Mouse (Mus musculus): ENCODE data around the gene Fancg. TPM values are rescaled to one million over a fixed set of nuclear protein-coding genes. Genes with fewer than 3 reads are reported as not detected.

The Fancg gene
- polyA plus RNA-seq, 1 experiment = 36.7 TPM

- H3K4me3 ChIP-seq (replicated peaks; ENCODE audit: insufficient read depth, low read depth, low read length) = peak overlapping the region; percentile 76
- no peaks in the 10 kb centered on the region for H3K27me3 ChIP-seq (ENCODE audit: control insufficient read depth, insufficient read depth, low read length)
- H3K27ac ChIP-seq (ENCODE audit: insufficient read depth, low read length) = no peak overlapping the region; the same call in 1 of the 2 replicates
- TF ChIP-seq POLR2A (IDR thresholded peaks at IDR 0.05; ENCODE audit: borderline replicate concordance, insufficient read depth, low read length) (no peak), CTCF (IDR thresholded peaks at IDR 0.05; ENCODE audit: borderline replicate concordance, insufficient read depth, low read depth, low read length) (no peak)
- DNase-seq = no peak
- peaks cover 7% of the 10 kb centered on the region for H3K4me1 ChIP-seq (ENCODE audit: control insufficient read depth, insufficient read depth, low read length)
- WGBS = under 1% methylated on average over 11 of the region's 11 CpGs
These were observed 29.3 kb upstream of the Fancg start for GRCm38 (mm10) chr4:43039609-43040008.

GRCm38 (mm10) chr4:43038567-43039495, 28.5 kb upstream of the Fancg start:
- no peak for TF ChIP-seq POLR2A (IDR thresholded peaks at IDR 0.05; ENCODE audit: borderline replicate concordance, insufficient read depth, low read length)
- TF ChIP-seq CTCF (IDR thresholded peaks at IDR 0.05; ENCODE audit: borderline replicate concordance, insufficient read depth, low read depth, low read length) = no peak

GRCm38 (mm10) chr4:43037860-43038566, 27.7 kb upstream of the Fancg start:
- H3K27me3 ChIP-seq (ENCODE audit: control insufficient read depth, insufficient read depth, low read length) = no peaks in the 10 kb centered on the region
- no peak overlapping the region for H3K27ac ChIP-seq (ENCODE audit: insufficient read depth, low read length)
- WGBS = 78% methylated on average over 4 of the region's 4 CpGs
- H3K4me3 ChIP-seq (replicated peaks; ENCODE audit: insufficient read depth, low read depth, low read length) = no peak overlapping the region
- TF ChIP-seq CTCF (IDR thresholded peaks at IDR 0.05; ENCODE audit: borderline replicate concordance, insufficient read depth, low read depth, low read length) (no peak), POLR2A (IDR thresholded peaks at IDR 0.05; ENCODE audit: borderline replicate concordance, insufficient read depth, low read length) (no peak)
- peaks cover 7% of the 10 kb centered on the region for H3K4me1 ChIP-seq (ENCODE audit: control insufficient read depth, insufficient read depth, low read length)
- DNase-seq = peak in 1 of 2 experiments; percentile 2

More at GRCm38 (mm10) chr4:43038567-43039495, 28.5 kb upstream of the Fancg start:
- 37% methylated on average over 15 of the region's 15 CpGs for WGBS
- peak overlapping the region; percentile 76 for H3K4me3 ChIP-seq (replicated peaks; ENCODE audit: insufficient read depth, low read depth, low read length)
- H3K4me1 ChIP-seq (ENCODE audit: control insufficient read depth, insufficient read depth, low read length) = peaks cover 7% of the 10 kb centered on the region
- no peaks in the 10 kb centered on the region for H3K27me3 ChIP-seq (ENCODE audit: control insufficient read depth, insufficient read depth, low read length)
- no peak overlapping the region; the same call in 1 of the 2 replicates for H3K27ac ChIP-seq (ENCODE audit: insufficient read depth, low read length)
- peak; percentile 29 to 35 for DNase-seq

- WGBS = 75% methylated on average over 10 of the region's 10 CpGs
- Histone ChIP-seq H3K27ac (ENCODE audit: insufficient read depth, low read length) (no peak overlapping the region), H3K27me3 (ENCODE audit: control insufficient read depth, insufficient read depth, low read length) (no peaks in the 10 kb centered on the region), H3K4me3 (replicated peaks; ENCODE audit: insufficient read depth, low read depth, low read length) (no peak overlapping the region), H3K4me1 (ENCODE audit: control insufficient read depth, insufficient read depth, low read length) (peaks cover 11% of the 10 kb centered on the region)
- DNase-seq = peak in 1 of 2 experiments; percentile 14
- TF ChIP-seq CTCF (IDR thresholded peaks at IDR 0.05; ENCODE audit: borderline replicate concordance, insufficient read depth, low read depth, low read length) (no peak), POLR2A (IDR thresholded peaks at IDR 0.05; ENCODE audit: borderline replicate concordance, insufficient read depth, low read length) (no peak)
These were observed 26.1 kb upstream of the Fancg start for GRCm38 (mm10) chr4:43036356-43036755.

DNA sequence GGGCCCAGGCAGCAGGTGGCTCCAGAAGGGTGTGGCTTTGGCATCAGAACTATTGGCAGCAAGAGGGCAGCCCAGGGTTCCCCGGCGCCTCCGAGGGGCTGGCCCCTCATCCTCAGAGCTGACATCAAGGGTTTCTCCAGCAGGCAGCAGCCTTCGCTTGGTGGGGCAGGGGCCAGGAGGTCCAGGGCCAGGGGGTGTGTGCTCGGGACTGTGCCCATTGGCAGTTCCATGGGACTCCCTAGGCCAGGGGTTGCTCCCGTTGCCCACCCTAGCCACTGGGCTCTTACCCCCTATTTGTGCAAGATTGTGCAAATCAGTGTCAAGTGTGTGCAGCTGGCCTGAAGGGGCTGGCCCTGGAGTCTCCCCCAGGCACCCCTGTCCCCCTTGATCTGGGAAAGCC, 25.5 kb upstream of the Fancg start:
- Histone ChIP-seq H3K4me3 (replicated peaks; ENCODE audit: insufficient read depth, low read depth, low read length) (no peak overlapping the region), H3K27me3 (ENCODE audit: control insufficient read depth, insufficient read depth, low read length) (no peaks in the 10 kb centered on the region), H3K4me1 (ENCODE audit: control insufficient read depth, insufficient read depth, low read length) (peaks cover 11% of the 10 kb centered on the region), H3K27ac (ENCODE audit: insufficient read depth, low read length) (no peak overlapping the region)
- no peak for TF ChIP-seq POLR2A (IDR thresholded peaks at IDR 0.05; ENCODE audit: borderline replicate concordance, insufficient read depth, low read length)
- no peak for TF ChIP-seq CTCF (IDR thresholded peaks at IDR 0.05; ENCODE audit: borderline replicate concordance, insufficient read depth, low read depth, low read length)
- peak in 1 of 2 experiments; percentile 12 for DNase-seq
- 44% methylated on average over 6 of the region's 6 CpGs for WGBS

GRCm38 (mm10) chr4:43033481-43033880, 23.2 kb upstream of the Fancg start:
- Histone ChIP-seq H3K4me3 (replicated peaks; ENCODE audit: insufficient read depth, low read depth, low read length) (no peak overlapping the region), H3K4me1 (ENCODE audit: control insufficient read depth, insufficient read depth, low read length) (peaks cover 7% of the 10 kb centered on the region), H3K27me3 (ENCODE audit: control insufficient read depth, insufficient read depth, low read length) (no peaks in the 10 kb centered on the region), H3K27ac (ENCODE audit: insufficient read depth, low read length) (no peak overlapping the region)
- TF ChIP-seq CTCF (IDR thresholded peaks at IDR 0.05; ENCODE audit: borderline replicate concordance, insufficient read depth, low read depth, low read length) (no peak), POLR2A (IDR thresholded peaks at IDR 0.05; ENCODE audit: borderline replicate concordance, insufficient read depth, low read length) (no peak)
- 81% methylated on average over 14 of the region's 14 CpGs for WGBS
- no peak for DNase-seq

DNA sequence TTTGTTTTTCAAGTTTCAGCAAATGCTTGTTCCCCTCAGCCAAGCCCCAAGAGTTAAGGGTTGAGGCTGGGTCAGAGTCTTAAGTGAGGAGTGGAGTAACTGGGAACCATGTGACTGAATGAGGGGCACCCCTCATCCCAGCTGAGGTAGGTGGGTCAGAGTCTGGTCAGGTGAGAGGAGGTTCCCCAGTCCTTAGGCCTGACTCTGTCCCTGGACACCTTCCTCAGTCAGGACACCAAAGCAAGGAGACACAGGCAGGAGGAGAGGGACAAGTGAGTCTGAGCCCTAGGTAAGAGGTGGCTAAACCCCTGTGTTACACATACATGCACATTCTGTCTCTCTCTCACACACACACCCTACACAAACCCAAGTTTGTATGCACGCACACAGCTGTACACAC, 22.2 kb upstream of the Fancg start:
- Histone ChIP-seq H3K4me1 (ENCODE audit: control insufficient read depth, insufficient read depth, low read length) (peaks cover 7% of the 10 kb centered on the region), H3K4me3 (replicated peaks; ENCODE audit: insufficient read depth, low read depth, low read length) (no peak overlapping the region), H3K27me3 (ENCODE audit: control insufficient read depth, insufficient read depth, low read length) (no peaks in the 10 kb centered on the region), H3K27ac (ENCODE audit: insufficient read depth, low read length) (peak overlapping the region; percentile 76; the same call in 1 of the 2 replicates)
- WGBS = 100% methylated on average over 1 of the region's 1 CpGs
- DNase-seq = no peak
- TF ChIP-seq CTCF (IDR thresholded peaks at IDR 0.05; ENCODE audit: borderline replicate concordance, insufficient read depth, low read depth, low read length) = no peak
- TF ChIP-seq POLR2A (IDR thresholded peaks at IDR 0.05; ENCODE audit: borderline replicate concordance, insufficient read depth, low read length) = no peak

Data from cerebellum, adult 2 months (tissue).